Mouse (Mus musculus) cerebellum, adult 18-20 months (tissue): ENCODE data around the gene Kdm1a.

Source experiments
- DNase-seq, 2 experiments: peaks; one replicate each; pipeline ENCODE4 v3.0.0; 2021

Gene Kdm1a

DNA sequence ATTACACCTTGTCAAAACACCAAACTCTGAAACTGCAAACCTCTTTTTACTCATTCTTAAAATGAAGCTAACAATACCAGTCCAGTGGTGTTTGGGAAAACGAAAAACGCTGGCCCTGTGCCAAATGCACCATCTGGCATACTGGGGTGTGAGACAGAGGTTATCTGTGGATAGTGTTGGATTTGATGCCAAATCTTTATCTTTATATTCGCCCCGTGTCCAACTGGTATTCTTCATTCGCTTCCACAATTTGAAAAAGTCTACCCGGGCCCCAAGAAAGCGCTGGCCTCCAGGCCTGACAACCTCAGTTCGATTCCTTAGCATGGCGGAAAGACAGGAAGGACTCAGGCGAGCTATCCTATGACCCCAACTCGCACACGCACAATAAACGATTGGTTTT lies 1.0 kb downstream of the Kdm1a start:
- peak; percentile 63 to 68 for DNase-seq

DNA sequence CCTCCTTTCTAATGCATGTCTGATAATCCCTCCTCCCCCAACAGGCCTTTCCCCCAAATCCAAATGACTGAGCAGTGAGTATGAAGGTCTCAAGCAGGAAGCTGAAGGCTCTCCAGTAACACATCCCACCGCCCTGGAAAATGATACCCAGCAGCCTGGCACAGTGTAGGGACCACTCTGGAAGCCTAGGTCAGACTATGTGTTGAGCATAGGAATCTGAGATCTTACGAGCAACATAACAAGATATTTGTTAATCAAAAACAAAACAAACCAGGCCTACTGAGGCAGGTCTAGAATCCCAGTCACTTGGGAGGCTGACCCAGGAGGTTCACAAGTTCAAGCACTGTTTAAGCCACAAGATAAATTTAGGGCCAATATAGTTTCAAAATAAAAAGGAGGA lies 2.0 kb downstream of the Kdm1a start:
- DNase-seq, result no peak

DNA sequence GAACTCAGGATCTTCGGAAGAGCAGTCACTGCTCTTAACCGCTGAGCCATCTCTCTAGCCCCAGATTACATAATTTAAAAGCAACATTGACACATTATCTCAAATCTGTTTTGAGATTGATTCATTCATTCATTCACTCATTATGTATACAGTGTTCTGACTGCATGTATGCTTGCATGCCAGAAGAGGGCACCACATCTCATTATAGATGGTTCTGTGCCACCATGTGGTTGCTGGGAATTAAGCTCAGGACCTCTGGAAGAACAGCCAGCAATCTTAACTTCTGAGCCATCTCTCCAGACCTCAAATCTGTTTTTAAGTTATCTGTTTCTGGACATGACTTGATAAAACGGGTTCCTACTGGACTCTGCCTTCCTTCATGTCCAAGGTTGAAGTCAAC lies 2.7 kb downstream of the Kdm1a start:
- DNase-seq, result no peak

DNA sequence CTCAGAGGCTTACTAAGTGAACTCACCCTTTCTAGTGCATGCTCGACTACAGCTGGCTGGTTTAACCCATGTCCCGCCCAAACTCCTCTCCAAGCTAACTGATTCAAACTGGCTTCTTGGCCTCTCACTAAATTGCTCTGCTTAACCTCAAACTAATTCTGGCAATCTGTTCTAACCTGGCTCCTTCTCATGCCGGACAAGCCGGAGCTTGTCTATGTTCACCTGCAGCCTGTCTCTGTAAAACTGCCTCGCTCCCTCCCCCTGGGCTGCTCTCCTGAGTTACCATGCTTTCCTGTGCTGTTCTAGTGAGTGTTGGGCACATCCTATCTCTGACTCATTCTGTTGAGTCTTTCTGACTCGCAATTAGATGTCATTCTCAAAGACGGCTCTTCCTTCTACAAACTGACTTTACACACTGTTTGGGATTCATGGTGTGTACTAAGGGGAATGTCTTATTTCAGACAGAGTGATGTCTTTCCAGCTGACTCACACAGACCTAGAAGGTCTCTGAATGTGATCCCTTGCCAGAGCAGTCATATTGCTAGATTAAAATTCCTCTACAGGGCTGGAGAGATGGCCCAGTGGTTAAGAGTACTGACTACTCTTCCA lies 4.2 kb downstream of the Kdm1a start:
- DNase-seq, result no peak

DNA sequence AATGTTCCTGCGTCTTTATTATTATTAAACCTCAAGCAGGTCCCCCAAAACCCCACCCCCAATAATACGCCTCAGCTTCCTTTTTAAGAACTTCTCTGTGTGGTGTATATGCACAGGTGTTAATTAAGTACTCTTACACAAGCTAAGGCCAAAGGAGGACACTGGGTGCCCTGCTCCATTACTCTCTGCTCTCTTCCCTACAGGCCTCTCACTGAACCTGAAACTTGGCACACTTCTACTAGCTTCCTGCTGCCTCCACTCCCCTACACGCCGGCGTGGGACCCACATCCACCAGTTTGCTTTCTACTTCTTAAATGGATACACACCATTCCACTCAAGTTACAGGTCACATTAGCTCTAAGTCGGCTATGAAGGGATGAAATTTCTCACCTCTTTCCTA lies 7.3 kb downstream of the Kdm1a start:
- no peak for DNase-seq

DNA sequence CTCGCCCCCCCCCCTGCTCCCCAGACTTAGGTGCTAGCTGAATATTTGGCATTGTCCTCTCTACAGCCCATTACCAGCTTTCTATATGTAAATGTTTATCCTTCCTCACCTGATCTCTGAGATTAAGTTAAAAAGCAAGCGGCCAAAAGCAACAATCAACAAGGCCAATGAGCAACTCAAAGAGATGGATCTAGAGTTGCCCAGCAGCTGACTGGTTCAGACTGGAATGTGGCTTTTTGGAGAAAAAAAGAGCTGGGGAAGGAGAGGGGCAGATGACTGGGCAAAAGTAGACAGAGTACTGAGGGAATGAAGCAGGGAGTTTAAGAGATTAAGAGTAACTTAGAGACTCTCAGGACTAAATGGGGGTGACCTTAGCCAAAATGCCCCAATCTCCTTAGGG lies 8.5 kb downstream of the Kdm1a start:
- DNase-seq, result no peak

DNA sequence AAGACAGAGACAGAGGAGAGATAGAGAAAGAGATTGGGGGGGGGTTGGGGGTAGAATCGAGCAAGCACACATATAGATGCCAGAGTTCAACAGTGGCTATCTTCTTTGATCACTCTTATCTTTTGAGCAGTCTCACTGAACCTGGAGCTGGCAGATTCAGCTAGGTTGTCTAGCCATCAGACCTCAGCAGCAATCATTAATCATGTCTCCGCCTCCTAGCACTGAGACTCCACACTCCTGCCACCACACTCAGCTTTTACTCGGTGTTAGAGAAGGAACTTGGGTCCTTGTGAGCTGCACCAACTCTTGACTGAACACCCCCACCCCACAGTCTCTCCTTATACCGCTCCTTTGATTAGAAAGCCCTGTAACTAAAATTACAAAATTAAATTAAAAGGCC lies 10.4 kb downstream of the Kdm1a start:
- DNase-seq, result no peak

DNA sequence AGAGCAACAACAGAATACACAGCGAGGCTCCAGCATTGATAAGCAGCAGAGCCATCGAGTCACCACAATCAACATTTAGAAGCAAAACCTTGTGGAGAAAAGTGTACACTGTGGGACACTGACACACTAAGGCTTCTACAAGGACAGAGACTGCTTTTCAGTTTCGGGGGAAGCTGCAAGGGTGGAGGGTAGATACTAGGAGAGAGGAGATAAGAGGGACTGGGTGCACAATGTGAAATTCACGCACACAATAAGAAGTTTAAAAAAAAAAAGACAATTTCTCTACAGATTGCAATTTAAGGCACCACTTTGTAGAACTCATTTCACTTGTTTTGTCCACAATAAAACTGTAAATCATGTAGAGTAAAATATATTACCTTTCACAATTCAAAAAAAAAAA lies 14.5 kb downstream of the Kdm1a start:
- DNase-seq, result no peak

DNA sequence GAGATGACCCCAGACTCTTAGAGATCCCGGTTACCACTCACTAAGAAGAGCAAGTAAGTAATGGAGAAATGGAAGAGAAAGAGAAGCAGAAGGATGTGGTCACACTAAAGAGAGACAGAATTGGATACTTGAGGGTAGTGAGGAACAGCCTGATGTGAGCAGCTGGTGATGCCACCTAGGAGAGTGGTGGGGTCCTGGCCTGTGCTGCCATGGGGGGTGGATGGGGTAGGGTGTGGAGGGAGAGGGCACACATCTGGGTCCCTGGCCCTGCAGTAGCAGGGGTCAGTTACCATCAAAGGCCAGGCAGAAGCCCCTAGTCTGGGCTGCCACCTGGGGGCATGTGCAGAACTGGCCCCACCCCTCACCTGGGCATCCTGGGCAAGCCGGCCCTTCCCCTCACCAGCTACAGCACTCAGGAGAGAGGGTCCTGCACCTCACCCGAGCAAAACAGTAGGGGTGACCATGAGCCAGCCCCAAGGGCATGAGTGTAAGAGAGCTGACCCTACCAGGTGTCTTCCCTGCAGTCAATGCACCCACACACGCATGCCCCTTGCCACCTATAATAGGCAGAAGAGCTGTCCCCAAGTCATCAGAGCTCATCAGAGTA lies 15.2 kb downstream of the Kdm1a start:
- DNase-seq, result no peak

DNA sequence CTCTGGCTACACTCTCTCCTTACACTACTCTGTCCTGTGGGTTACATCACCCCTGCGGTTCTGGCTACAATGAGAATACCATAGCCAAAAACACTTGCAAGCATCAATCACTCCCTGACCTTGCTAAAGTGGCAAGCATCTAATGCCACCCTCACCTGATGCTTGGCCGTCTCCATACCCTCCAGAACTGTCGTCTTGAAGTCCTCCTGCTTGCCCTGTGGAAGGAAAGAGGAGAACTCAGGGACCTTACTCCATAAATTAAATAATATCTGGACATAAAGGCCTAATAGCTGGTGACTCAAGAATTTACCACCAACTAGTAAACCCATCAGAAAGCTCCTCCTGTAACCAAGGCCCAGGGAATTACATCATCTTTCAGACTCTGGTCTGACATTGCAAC lies 20.6 kb downstream of the Kdm1a start:
- no peak for DNase-seq

DNA sequence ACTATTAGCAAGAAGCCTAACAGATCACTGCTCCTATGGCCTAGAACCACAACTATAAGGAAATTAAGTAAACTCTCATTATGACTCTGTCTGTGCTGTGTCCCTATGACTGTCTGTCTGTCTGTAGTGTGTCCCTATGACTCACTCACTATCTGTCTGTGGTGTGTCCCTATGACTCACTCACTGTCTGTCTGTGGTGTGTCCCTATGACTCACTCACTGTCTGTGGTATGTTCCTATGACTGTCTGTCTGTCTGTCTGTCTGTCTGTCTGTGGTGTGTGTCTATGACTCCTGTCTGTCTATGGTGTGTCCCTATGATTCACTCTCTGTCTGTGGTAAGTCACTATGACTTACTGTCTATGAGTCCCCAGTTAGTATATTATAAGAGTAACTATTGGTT lies 32.5 kb downstream of the Kdm1a start:
- no peak for DNase-seq

DNA sequence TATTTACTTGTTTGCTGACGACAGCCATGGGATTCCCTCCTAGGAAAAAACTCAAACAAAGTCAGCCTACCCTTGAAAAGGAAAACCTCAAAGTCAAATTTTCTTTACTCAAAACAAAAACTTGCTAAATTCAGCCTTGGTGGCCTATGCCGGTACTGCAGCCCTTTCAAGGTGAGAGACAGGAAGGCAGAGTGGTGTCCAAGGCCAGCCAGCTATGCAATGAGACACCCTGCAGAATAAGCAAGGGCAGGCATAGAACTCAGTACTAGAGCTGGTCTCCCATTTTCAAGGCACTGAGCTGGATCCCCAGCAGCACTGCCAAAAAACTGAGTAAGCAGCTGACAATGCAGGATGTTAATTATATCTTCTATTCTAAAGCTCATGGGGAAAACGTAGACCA lies 33.9 kb downstream of the Kdm1a start:
- DNase-seq, result no peak

DNA sequence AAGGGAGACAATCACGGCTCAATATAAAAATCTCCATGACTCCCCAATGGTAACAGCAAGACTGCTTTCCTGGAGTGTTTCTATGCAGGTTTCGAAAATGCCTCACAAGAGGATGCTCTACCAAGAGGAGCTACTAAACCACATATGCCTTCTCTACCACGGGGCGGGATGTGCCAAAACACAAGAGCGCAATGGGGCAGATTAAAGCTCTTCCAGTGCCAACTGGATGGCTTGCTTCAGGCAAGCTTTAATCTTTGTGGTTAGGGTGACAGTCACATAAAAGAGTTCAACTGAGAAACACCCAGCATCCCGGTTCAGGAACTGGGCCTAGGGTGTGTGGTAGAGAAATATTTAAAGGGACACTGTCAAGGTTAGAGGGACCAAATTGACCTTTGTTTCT lies 39.8 kb downstream of the Kdm1a start:
- DNase-seq, result peak; percentile 45 to 53

DNA sequence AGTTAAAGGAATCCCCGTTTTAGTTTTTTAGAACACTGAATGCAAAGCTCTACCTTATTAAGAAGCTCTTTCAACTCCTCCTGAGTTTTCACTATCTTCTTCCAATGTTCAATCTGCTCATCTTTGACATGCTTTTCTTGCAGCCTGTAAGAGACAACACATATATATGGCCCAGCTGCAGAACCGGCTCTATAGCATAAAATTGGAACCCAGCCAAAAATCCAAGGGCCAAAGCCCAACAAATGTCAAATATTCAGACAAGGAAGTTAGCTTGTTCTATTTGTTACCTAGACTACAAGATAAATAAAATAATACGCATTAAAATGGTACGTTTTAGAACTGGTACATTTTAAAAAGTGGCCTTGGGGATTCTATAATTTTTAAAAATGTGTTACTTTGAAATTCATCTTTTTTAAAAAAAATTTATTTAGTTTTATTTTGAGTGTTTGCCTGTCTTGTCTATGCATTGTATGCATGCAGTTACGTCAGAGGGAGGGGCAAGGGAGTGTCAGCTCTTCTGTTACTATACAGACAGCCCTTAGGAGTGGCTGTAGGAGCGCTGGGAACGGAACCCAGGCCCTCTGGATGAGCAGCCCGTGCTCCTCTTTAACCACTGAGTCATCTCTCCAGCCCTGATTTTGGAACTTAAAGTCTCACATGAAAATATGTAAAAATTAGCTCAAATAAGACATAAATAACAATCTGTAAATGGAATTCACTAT lies 42.1 kb downstream of the Kdm1a start:
- DNase-seq, result no peak

DNA sequence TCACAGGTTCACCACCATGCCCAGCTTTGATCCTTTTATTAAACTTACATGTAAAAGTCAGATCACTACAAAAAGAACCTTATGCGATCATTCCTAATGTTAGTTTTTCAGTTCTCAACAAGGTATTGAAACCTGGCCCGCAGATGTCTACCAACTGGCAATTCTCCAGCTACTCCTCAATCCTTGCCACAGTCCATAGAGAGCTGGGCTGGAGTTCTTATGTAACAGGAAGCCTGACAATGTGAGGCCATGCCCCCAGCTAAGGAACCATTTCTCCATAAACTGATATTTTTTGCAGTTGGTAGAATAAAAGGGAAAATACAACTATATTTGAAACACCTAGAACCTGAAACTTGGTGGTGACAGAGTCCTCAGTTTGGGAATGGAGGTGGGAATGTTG lies 42.8 kb downstream of the Kdm1a start:
- peak in 1 of 2 experiments; percentile 25 for DNase-seq

DNA sequence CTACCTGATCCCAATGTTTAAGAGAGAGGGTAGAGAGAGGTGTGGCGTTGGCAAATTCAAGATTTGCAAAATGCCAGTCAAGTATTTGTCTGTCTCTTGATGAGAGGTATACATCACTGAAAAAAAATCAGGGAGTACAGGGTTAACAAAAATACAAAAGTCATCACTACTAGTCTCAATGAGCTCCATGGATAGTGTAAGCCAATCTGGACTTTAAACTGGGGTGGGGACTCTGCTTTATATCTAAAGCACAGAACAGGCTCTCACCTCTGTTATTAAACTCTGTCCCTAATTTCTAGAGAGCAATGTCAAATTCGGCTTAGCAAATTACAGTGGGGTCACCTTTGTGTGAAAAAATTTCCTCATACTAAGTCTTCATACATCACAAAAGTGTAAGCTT lies 44.9 kb downstream of the Kdm1a start:
- DNase-seq, result no peak

DNA sequence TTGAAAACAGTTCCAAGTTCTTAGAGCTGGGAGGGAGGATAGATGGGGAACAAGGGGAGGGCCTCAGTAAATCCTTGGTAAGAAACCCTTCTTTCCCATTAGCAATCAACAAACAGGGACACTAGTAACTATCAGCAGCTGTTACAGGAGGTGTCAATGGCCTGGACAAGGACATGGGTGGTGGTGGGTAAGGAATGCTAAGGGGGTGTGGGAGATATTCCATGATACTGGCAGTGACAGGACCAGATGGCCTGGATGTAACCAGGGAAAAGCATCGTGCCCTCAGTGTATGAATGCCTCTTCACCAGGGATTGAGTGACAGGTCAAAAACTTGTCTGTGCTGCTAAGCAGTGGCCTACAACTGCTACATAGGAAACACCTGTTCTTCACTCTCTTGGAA lies 49.4 kb downstream of the Kdm1a start:
- DNase-seq, result no peak

DNA sequence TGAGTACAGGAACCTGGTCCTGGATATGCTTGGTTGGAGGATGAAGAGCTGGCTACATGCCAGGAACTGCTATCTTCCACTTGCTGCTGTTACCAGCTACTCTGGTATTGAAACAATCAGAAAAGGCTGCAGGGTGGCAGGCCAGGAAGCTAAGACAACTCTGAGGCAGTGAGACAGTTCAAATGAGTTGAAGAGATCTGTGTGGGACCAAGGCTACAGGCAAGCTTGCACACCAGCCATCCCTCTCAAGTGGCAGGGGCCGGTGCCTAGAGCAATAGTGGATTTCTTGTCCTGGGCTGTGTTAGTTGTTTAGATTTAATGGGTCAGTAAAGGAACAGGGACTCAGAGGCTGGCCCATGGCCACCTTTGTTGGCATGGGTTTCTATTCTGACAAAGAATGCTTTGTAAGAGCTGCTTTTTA lies 54.1 kb downstream of the Kdm1a start:
- peak; percentile 54 to 59 for DNase-seq

DNA sequence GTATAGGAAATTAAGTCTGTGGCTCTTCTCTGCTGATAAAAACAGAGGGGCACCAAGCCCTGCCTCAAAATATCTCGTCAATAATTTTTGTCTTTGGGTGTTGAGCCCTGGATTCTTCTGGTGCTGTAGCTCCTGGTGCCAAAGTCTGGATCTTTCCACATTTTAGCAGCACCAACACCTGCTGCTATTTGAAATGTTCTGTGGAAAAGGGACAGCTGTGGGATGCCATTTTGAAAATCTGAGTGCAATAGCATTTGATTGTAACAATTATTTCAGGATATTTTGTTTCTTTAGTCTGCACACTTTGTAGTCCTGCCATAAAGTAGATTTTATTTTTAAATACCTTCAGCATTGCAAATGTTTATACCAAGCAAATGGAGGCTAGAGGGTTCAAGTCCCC lies 54.8 kb downstream of the Kdm1a start:
- DNase-seq, result no peak

DNA sequence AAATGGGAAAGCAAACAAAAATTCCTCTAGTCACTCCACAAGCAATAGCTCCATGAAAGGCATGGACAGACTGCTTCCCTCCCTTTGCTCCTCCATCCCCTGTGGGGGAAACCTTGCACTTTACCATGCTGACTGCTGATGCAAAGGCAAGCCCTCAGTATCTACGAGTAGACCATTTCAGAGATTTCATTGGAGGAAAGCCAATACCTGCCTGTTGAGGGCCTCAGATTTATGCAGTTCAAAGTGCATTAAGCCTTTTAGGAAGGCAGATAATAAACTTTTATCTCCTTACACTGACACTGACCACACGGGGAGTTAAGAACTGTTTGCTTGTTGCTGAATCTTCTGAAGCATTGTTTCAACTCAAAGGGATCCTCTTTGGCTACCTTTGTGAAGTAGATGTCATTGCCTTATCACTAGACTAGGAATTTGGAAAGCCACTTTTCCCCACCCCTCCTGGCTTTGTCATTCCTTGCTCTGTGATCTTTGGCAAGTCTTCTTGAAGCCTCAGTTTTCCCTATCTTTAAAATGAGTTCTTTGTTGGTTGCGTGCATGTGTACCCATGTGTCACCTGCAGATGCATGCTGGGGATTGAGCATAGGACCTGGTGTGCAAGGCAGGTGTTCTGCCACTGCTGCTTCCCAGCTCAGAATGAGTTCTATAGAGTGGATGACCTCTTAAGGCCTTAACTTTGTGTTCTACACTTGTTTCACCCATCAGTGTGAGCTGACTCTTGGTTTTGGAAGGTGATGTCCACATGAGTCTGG lies 56.1 kb downstream of the Kdm1a start:
- no peak for DNase-seq

DNA sequence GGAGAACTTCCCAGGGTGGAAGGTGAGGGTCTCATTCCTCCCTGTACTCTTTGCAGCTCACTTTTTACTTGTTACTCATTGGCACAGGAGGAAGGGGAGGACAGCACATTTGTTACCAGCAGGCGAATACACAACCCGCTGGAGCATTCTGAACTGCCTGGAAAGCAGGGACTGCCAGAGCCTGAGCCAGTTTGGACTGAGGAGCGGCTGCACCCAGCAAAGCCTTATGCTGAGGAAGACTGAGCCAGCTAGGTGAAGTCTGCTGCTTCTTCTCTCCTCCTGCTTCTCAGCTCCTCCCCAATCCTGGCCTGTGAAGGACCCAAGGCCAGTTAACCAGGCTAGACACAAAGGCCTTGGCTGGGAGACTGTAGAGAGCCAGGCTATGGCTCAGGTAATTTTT lies 57.4 kb downstream of the Kdm1a start:
- peak; percentile 46 to 59 for DNase-seq

DNA sequence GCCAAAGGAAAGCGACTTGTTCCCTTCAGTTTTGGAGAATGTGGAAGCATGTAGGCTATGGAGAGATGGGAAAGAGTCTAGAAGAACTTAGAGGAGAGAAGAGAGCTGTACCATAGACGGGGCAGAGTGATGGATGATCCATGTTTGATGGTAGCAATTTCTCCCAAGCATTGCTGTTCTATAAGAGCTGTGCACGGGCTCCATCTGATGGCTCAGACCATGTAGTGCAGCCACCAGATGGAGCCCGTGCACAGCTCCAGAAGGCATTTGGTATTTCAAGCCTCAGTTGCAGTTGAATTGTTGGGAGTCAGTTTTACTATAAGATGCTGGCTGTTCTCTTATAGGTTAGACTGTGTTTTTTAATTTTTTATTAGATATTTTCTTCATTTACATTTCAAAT lies 76.1 kb downstream of the Kdm1a start:
- DNase-seq, result peak; percentile 72 to 81

DNA sequence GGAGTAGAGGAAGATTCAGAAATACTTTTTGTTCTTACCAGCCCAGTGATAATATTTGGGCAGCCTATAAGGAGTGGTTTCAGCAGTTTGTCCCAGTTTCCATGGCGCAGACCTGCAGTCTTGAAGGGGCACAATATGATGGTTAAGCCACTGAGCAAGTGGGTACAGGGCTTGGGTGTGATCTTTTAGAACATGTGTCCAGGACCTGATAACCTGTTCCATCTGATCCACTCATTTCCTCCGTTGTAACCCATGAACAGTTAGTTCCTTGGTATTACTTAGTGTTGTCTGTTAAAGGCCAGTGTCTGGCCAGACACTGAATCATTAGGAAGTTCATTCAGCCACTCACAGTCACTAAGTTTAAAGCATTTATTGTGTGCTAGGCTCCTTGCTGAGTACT lies 78.2 kb downstream of the Kdm1a start:
- DNase-seq, result no peak

DNA sequence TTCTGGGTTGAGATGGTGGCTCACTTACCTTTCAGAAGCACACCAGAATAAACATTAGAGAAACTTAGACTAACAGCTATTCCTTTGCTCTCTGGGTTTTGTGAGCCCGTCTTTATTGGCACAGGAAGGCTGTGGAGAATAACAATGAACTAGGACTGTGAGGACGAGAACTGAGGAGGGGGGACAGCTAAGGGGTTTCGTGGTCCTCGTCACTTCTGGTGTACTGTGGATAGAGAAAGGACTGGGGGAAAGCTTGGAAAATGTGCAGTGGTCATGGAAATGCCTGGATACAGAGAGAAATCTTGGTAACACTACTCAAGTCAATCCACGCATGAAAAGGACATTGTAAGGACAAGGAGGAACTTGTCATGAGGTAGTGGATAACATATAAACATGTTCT lies 80.6 kb downstream of the Kdm1a start:
- no peak for DNase-seq
